Mouse (Mus musculus) kidney, postnatal 10 days (tissue): ENCODE data around the gene Fxr1.
"Not testable (repeated sequence)": the region's sequence is repeated elsewhere in the genome, so short reads cannot be mapped to it uniquely, and the experiment has no call there.

ENCODE experiments used
- DNase-seq: peaks from one replicate; pipeline ENCODE4 v3.0.0; 2021; ENCODE audit warnings: mixed read lengths

The Fxr1 gene

GRCm38 (mm10) chr3:34019540-34020381, at the start of gene Fxr1:
Gene Fxr1 (plus strand): TSS chr3:34019943.
- DNase-seq, result peak; percentile 93

- DNase-seq, result no peak
These were observed 40.3 kb upstream of the Fxr1 start for GRCm38 (mm10) chr3:33979395-33979794.

- DNase-seq, result no peak
These were observed 37.0 kb upstream of the Fxr1 start for GRCm38 (mm10) chr3:33982746-33983145.

DNA sequence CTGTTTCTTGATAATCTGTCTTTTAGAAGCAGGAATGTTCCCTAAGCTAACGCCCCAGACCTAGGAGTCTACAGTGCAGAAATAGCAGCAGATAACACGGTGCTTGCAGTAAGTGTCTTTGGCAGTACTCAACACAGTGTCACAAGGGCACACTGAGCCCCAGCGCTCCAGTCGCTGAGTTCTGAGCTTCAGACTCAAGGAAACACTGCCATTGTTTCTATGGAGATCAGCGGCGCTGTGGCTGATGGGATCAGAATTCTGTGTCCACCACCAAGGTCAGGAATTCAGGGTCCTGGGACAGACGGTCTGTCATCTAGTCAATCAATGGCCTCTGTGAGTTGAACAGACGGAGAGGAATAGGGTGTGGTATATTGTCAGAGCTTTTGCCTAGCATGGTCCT, 30.4 kb upstream of the Fxr1 start:
- no peak for DNase-seq

DNA sequence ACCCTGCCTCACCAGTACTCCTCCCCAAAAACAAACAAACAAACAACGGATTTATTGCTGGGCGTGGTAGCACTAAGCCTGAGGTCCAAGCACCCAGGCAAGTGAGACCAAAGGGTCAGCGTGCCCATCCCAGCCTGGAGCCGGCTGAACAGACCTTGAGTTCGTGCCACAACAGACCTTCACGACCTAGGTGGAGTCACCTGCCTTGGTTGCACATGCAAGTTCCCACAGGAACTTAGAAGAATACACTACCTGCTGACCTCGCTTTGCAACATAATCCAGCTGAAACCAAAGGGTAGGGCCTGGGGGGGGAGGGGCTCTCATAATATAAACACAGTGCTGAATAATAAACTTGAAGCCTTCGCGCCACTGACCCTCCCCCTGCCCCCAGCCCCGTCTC, 29.3 kb upstream of the Fxr1 start:
- no peak for DNase-seq

GRCm38 (mm10) chr3:33990921-33991320, 28.8 kb upstream of the Fxr1 start:
- DNase-seq, result no peak

DNA sequence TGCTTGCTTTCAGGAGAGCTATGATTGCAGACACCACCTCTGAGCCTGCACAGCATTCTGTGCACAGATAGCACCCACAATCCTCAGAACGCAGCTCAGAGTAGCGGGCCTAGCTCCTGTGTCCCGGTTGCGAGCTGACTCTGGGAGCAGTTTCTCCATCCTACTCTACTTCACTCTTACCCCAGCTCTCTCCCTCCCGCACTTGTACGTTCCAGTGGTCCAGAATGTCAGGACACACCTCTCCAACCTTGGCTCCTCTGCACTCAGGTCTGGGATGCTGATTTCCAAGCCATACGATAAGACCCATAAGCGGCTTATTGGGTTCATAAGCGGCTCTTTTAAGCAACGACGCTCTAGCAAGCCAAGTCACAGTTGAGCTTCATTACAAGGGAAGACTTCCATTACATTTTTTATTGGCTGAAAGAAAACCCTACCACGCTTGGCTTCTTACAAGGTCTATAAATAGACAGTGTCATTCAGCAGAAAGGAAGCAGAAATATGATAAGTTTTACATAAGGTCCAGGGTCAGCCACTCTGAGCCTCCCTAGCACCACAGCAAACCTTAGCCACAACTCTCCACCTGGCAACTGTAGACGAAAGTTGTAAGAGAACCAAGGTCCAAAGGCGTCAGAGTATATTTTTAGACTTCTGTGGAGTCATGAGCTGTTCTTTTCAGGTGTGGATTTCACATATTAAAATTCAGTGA, 26.2 kb upstream of the Fxr1 start:
- DNase-seq, result no peak

- no peak for DNase-seq
These were observed 25.6 kb upstream of the Fxr1 start for GRCm38 (mm10) chr3:33994127-33994488.

GRCm38 (mm10) chr3:34001691-34002090, 18.1 kb upstream of the Fxr1 start:
- not testable (repeated sequence) for DNase-seq

DNA sequence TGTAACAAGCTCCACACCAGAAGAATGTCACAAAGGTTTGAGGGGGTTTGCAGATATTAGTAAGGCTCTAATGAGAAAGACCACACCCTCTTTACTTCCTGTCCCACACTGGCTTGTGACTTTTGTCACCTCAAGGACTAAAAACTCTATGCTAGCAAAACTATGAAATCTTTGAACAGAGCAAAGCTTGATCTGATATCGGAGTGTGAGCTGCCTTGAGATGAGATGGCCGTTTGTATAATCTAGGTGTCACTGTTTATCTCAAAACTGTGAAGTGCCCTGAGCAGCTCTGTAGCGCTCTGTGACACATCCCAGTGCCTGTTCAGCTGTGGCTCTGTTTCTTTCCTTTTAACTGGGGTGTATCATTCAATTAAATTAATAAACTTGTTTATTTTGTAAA, 15.9 kb upstream of the Fxr1 start:
- no peak for DNase-seq

GRCm38 (mm10) chr3:34006301-34006700, 13.4 kb upstream of the Fxr1 start:
- no peak for DNase-seq

DNA sequence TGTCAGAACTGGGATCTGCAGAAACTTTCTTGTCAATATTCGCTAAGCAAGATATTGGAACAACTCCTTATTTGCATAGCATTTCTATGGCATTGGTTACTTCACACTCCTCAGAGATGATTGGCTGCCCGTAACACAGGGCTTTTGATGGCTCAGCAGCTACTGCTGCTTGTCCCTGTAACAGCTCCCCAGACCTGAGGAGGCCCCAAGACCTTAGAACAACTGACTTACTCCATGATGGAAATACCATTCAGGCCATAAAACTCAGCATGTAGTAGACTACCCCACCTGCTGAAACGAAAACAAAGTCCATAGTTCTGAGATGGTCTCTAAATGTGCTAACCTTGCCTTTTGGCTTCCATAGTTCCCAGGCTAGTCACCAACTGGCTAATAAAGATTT, 12.9 kb upstream of the Fxr1 start:
- DNase-seq, result no peak

DNA sequence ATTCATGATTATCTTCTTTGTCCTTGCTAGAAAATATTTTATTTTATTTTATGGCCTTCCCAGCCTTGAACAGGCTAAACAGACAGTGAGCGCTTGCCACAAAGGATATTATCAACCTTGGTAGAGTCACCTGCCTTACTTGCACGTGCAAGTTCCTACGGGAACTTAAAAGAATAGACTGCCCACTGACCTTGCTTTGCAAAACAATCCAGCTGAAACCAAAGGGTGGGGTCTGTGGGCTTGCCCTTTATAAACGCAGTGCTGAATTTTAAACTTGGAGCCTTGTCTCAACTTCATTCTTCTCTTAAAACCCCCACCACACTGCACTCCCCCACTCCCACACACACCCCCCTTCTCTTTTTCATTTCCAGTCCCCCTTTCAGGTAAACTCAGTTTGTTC, 12.1 kb upstream of the Fxr1 start:
- no peak for DNase-seq

DNA sequence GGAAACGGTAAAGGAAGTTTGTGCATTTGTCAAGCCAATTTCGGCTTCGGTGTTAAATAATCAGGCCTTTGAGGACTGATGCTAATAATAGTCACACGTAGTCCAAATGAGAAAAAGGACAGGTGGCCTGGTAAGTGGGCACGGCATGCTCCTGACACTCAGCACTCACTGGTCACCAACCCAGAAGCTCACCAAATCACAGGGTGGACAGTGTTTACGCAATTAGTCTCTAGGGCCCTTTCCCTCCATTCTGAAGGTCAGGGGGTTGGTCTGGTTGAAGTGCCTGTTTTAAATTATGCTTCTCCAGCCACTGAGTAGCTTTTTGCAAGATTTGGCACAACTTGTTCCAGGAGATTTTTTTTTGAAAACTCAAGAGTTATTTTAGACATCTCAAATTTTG, 11.6 kb upstream of the Fxr1 start:
- DNase-seq, result no peak

- peak; percentile 48 for DNase-seq
These were observed 877 bp downstream of the Fxr1 start for GRCm38 (mm10) chr3:34020382-34021258.

- no peak for DNase-seq
These were observed 1.6 kb downstream of the Fxr1 start for GRCm38 (mm10) chr3:34021259-34021828.

DNA sequence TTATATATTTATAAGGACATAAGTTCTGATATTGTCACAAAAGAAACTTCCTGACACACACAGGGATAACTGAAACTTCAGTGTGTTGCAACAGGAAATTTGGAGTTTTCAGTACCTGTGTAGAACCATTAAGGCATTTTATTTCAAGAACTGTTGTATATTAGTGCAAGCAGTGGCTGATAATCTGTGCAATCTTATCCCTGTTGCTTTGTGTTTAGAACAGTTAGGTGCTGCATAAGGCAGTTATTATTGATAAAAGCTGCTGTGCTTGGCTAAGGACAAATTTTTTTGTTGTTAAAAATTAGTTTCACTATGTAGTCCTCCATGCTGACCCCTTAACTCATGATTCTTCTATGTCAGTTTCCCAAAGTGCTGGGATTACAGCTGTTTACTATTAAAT, 9.2 kb downstream of the Fxr1 start:
- no peak for DNase-seq

DNA sequence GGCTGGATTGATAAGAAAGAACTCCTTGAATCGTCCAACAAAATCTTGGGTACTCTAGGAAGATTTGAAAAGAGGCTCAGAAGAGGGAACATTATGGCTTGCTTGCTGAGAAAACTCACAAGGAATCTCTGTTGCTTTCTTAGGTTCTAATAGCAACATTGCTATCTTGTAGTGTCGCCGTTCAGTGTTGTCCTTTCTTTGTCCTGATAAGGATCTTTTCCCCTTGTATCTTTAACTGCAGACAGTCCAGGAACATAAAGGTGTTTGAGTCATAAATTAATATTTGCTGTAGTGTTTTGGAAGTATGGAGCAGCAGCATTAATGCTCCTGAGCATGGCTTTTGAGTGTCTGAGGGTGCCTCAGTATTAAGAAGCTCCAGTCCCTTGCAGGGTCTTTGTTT, 10.9 kb downstream of the Fxr1 start:
- DNase-seq, result no peak

- DNase-seq, result no peak
These were observed 14.1 kb downstream of the Fxr1 start for GRCm38 (mm10) chr3:34033720-34034364.

GRCm38 (mm10) chr3:34034803-34035202, 15.1 kb downstream of the Fxr1 start:
- DNase-seq, result no peak

DNA sequence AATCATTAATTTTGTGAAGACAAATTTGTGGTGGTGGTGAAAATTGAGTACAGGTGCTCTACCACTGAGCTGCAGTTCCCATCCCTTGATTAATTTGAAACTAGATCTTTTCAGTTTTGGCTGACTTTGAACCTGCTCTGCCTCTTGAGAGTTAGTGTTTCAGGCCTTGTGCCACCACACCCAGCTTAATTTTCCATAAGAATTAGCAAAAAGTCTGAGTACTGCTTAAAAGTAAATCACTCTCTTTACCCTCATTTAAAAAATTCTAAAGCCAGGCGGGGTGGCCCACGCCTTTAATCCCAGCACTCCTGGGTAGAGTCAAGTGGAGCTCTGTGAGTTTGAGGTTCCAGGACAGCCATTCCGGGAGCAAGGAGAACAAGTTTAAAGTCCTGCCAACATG, 16.0 kb downstream of the Fxr1 start:
- DNase-seq, result no peak

GRCm38 (mm10) chr3:34041990-34042389, 22.2 kb downstream of the Fxr1 start:
- no peak for DNase-seq

DNA sequence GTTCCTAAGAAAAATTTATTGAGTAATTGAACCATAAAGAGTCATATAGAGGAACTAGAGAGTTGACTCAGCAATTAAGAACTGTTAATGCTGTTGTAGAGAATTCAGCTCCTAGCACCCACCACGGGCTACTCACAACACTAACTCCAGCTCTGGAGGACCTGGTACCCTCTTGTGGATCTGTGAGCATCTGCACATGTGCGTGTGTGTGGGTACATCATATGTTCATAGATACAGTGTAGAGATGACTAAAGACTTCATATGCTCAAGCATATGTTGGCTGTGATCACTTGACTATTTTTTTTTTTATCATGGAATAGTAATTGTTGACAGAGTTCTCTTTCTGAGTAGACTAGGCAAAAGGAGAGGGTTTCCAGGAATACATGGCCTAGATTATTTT, 42.6 kb downstream of the Fxr1 start:
- no peak for DNase-seq
